Mouse (Mus musculus): ENCODE data around the gene Car12. TPM values are rescaled to one million over a fixed set of nuclear protein-coding genes. Genes with fewer than 3 reads are reported as not detected.
A peak's percentile ranks its signal among the peaks of the same experiment; 100 is the strongest.

The Car12 gene
- total RNA-seq (2022) = 10 to 100 TPM; 17.6 to 23.6 (median 19.3) TPM

- DNase-seq (ENCODE audit: low spot score in 2 of 2) = no peak
These were observed at the start of gene Car12 for GRCm38 (mm10) chr9:66713135-66714021. Gene Car12, plus strand, starts transcription at chr9:66713686.

DNA sequence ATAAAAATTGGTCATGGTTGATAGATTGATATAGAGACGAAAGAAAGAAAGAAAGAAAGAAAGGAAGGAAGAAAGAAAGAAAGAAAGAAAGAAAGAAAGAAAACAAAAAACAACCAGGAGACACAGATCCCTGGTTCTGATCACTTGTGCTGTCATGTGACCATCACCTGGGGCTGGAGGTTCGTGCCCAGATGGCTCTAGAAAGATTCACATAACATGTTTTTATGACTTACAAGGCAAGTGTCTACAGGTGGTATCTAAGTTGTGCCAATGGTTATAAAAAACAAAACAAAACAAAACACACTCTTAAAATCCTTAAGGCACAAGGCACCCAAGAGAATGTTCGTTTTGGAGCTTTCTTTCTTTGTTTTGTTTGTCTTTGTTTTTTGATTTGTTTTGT, 49.7 kb upstream of the Car12 start:
- DNase-seq (ENCODE audit: low spot score in 2 of 2) = no peak

DNA sequence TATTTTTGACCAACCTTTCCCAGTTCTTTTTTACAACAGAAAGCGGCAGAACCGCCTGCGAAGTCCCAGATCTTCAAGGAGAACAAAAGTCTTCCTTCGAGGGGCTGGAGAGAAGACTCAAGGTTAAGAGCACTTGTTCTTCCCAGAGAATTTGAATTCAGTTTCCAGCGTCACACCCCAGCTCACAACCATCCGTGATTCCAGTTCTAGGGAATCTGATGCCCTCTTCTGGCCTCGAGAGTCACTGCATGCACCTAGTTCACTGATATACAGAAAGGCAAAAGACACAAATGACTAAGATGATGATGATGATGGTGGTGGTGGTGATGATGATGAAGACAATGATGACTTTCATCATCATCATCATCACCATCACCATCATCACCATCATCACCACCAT, 48.9 kb upstream of the Car12 start:
- no peak for DNase-seq (ENCODE audit: low spot score in 2 of 2)

GRCm38 (mm10) chr9:66666153-66666552, 47.3 kb upstream of the Car12 start:
- no peak for DNase-seq (ENCODE audit: low spot score in 2 of 2)

DNA sequence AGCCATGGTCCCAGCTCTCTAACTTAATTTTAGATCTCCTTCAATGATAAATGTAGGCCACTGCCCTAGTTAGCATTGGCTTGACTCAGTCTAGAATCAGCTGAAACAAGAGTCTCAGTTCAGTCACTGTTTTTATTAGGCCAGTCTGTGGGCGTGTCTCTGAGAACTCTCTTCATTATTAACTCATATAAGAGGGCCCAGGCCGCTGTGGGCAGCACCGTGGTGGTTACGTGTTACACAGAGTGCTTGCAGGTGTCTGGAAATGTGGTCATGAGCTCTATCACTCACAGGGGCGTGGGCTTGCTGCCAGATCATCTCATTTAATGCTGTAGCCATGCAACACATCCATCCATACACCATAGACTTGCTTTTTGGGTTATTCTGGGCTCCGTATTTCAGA, 46.4 kb upstream of the Car12 start:
- no peak for DNase-seq (ENCODE audit: low spot score in 2 of 2)

DNA sequence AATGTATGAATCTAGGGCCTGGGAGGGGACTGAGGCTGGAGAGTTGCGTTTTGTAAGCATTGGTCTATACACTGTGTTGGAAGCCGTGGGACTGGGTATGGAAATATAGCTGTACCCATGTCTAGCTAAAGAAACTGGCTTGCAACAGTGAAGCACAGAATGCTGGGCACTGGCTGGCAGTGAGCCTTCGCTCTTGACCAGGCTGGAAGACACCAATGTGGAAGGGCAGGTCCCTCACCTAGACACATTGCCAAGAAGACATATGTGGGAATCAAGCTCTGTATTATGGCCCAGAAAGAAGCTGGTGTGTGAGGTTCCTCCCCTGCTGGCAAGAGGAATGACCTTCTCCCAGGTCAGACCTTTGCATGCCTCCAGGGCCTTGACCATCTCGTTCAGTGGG, 45.6 kb upstream of the Car12 start:
- no peak for DNase-seq (ENCODE audit: low spot score in 2 of 2)

DNA sequence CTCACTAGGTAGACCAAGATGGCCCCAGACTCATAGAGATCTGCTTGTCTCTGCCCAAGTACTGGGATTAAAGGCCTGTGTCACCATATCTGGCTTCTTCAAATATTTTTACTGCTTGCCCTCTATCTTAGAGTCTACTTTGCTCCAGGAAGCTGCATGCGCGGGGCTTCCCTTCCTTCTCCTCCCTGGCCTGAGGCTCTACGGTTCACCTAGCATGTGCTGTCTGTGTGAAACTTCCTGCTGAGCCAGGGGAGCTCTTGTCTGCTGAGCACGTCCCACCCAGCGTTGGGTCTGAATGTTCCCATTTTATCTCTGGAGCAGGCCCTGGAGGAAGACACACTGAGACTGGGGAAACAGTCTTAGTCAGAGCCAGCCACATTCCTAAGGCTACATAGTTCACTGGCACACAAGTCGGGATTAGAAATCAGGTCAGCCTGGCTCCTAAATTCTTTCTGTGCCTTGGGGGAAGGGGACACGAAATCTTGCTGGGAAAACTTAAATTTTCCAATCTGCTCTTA, 43.9 kb upstream of the Car12 start:
- DNase-seq (ENCODE audit: low spot score in 2 of 2) = no peak

GRCm38 (mm10) chr9:66673771-66674170, 39.7 kb upstream of the Car12 start:
- no peak for DNase-seq (ENCODE audit: low spot score in 2 of 2)

GRCm38 (mm10) chr9:66675566-66675965, 37.9 kb upstream of the Car12 start:
- no peak for DNase-seq (ENCODE audit: low spot score in 2 of 2)

DNA sequence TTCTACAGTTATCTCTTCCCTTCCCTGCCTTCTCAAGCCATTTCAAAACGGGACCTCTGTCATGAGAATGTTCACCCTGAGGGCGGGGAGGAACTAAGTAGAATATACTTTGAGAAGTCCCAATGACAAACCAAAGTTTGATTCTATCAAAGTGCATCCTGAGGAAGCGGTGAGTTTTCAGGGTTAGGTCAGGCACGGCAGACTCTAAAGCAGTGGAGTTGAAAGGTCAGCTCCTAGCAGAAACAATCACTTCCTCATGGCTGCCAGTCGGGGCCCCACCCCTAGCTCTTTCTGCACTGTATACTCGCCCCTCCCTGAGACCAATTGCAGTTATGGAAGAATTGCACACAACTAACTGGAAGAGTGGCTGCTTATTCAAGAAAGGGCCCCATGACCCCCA, 33.4 kb upstream of the Car12 start:
- DNase-seq (ENCODE audit: low spot score in 2 of 2) = no peak

DNA sequence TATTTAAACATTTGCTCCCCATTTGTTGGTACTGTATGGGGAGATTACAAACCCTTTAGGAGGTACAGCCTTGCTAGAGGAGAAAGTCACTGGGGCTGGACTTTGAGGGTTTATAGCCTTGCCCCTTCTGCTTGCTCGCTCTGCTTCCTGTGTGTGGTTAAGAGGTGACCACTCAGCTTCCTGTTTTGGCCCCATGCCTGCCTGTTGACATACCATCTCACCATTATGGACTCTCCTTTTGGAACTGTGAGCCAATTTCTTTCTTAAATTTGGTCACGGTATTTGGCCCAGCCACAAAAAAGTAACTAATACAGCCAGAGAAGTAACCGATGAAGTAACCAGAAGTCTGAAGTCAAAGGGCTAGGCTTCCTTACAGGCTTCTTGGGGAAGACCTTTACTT, 30.7 kb upstream of the Car12 start:
- DNase-seq (ENCODE audit: low spot score in 2 of 2) = no peak

- DNase-seq (ENCODE audit: low spot score in 2 of 2) = no peak
These were observed 27.8 kb upstream of the Car12 start for GRCm38 (mm10) chr9:66685730-66686129.

- no peak for DNase-seq (ENCODE audit: low spot score in 2 of 2)
These were observed 25.8 kb upstream of the Car12 start for GRCm38 (mm10) chr9:66687713-66688112.

DNA sequence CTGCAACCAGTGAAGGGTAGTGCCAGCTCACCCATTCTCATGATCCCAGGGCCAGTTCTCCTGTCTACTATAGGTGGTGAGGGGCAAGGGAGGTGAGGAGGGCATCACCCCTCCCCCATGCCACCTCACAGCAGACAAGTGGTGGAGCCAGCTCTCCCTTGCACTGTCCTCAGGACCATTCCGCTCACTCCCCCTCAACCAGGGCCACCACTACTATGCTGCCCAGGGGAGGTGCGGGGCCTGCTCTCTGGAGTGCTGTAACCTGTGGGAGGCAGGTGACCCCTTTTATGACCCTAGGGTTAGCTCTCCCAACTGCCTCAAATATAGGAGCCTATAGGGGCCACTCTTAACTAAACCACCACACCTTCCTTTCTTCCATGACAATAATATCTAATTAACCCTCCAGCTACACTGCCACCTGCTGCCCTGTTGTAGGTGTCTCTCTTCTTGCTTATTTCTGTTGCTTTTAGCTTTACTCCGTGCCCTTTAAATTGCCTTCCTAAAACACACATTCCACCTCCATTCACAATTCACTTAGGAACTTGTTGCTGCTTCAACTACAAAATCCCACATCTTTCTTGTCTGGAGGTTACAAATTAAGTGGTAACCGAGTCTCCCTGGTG, 21.7 kb upstream of the Car12 start:
- no peak for DNase-seq (ENCODE audit: low spot score in 2 of 2)

- no peak for DNase-seq (ENCODE audit: low spot score in 2 of 2)
These were observed 15.9 kb upstream of the Car12 start for GRCm38 (mm10) chr9:66697355-66698140.

GRCm38 (mm10) chr9:66699748-66700147, 13.7 kb upstream of the Car12 start:
- DNase-seq (ENCODE audit: low spot score in 2 of 2) = no peak

DNA sequence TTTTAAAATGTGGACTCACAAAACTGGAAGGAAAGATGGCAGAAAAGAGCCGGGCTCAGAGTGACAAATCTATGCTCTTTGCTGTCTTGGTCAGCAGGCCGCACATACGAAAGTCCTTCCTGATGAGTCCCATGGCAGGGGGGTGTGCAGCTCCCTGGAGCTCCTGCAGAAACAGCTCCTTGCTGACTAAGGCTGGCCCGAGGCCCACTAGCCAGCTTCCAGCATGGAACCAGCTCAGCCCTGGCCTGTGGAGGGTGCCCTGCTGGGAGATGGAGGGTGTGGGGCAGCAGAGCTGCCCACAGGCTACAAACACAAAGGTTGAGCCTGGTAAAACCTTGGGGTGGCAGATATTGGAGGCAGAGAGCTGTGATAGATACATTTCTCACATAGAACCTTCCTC, 10.5 kb upstream of the Car12 start:
- DNase-seq (ENCODE audit: low spot score in 2 of 2) = no peak

GRCm38 (mm10) chr9:66705354-66705753, 8.1 kb upstream of the Car12 start:
- no peak for DNase-seq (ENCODE audit: low spot score in 2 of 2)

DNA sequence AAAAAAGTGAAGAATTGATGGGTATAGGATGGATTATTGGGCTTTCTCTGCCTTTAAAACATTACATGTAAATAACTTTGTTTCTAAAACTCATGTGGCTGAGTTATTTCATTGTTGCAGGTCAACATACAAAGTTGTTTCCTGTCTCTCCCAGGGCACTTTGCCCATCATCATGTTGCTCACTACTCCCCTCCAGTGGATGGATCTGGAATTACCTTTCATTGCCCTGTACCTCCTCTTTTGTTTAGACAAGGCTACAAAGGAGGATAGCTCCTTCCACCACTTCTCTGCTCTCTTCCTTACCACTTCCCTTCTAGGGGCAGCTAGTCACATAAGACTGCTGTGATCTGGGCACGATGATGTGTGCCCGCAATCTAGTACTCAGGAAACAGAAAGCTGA, 7.7 kb upstream of the Car12 start:
- DNase-seq (ENCODE audit: low spot score in 2 of 2) = peak in 1 of 2 experiments; percentile 51

DNA sequence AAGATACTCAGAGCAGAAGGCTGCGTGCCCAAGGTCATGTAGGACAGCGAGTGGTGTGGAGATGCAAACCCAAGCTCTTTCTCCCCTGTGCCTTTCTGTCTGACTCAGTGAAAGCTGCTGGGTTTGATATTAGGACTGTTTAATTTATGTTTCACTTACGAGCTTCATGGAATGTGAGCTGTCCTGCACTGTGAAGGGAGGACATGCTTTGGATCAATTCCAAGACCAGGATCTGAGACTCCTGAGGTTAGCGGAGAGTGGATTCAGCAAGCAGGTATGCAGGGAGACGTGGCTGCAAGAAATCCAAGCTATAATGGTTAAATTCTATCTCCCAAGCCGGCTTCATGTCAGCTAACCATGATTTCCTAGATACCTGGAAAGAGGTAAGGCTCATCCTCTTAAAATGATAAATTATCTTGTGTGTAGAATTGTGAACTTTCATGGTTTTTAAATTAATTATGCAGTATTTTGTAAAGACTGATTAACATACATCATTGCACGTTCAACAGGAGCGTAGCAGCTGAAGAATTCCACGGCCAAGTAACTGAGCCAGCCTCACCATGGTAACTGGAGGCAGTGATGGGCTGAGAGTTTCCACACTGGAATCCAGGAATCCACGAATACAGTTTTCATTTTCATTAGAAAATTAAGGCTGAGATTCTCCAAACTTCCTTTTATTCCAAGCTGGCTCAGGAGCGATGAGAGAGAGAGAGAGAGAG, 5.3 kb upstream of the Car12 start:
- no peak for DNase-seq (ENCODE audit: low spot score in 2 of 2)

- DNase-seq (ENCODE audit: low spot score in 2 of 2) = no peak
These were observed 4.5 kb upstream of the Car12 start for GRCm38 (mm10) chr9:66708816-66709555.
